Mouse (Mus musculus) heart, embryonic 11.5 days (tissue): ENCODE results near the gene Prps1l1. TPM values are rescaled to one million over a fixed set of nuclear protein-coding genes. Genes with fewer than 3 reads are reported as not detected.

ENCODE experiments used
- ATAC-seq: fragments of 200-750 bp; cut with Nextera tagmentation; replicated peaks from 2 replicates; pipeline ENCODE4 v1.8.0; 2017; ENCODE audit warnings: moderate library complexity; ENCODE audit not compliant: insufficient number of reproducible peaks, low FRiP score, low TSS enrichment
- H3K27ac ChIP-seq: fragments of 300-500 bp; sonication (generic); 2 replicates; pipeline ENCODE4 v1.5.1; 2014; ENCODE audit warnings: mild to moderate bottlenecking, low read depth, low read length
- H3K27me3 ChIP-seq: fragments of 300-500 bp; sonication (generic); 2 replicates; pipeline ENCODE4 v1.6.1; 2014; ENCODE audit warnings: mild to moderate bottlenecking, low read length, mixed read lengths; ENCODE audit not compliant: control insufficient read depth, insufficient read depth
- H3K36me3 ChIP-seq: fragments of 300-500 bp; sonication (generic); 2 replicates; pipeline ENCODE4 v1.6.1; 2014; ENCODE audit warnings: mild to moderate bottlenecking, low read length, moderate library complexity, mixed read lengths; ENCODE audit not compliant: control insufficient read depth, insufficient read depth
- H3K4me1 ChIP-seq: fragments of 300-500 bp; sonication (generic); 2 replicates; pipeline ENCODE4 v1.6.1; 2014; ENCODE audit warnings: low read length; ENCODE audit not compliant: control insufficient read depth, insufficient read depth
- H3K4me2 ChIP-seq: fragments of 300-500 bp; sonication (generic); 2 replicates; pipeline ENCODE4 v1.6.1; 2014; ENCODE audit warnings: mild to moderate bottlenecking, moderate library complexity
- H3K4me3 ChIP-seq: fragments of 300-500 bp; sonication (generic); 2 replicates; pipeline ENCODE4 v1.5.1; 2014; ENCODE audit warnings: low read depth, low read length
- H3K9ac ChIP-seq: fragments of 300-500 bp; sonication (generic); 2 replicates; pipeline ENCODE4 v1.6.1; 2014; ENCODE audit warnings: mild to moderate bottlenecking, low read depth, low read length, moderate library complexity
- H3K9me3 ChIP-seq: fragments of 300-500 bp; sonication (generic); replicated peaks from 2 replicates; pipeline ENCODE4 v1.6.1; 2016; ENCODE audit warnings: low read length; ENCODE audit not compliant: control insufficient read depth
- WGBS: fragments of 180-500 bp; shearing (Covaris S2); extraction: QIAGEN DNeasy Blood & Tissue Kit; methylation state at CpG from one replicate; pipeline ENCODE4 v1.1.7; 2014; ENCODE audit not compliant: insufficient replicate concordance; 5-methylcytosine and 5-hydroxymethylcytosine counted together
- polyA plus RNA-seq: library from polyadenylated mRNA; unstranded; fragments of >200 nt; fragmentation: Nextera tagmentation; extraction: Ambion mirVana; gene quantifications from 2 replicates; pipeline ENCODE4 v1.2.1, GENCODE M21; 2014

Gene Prps1l1
- polyA plus RNA-seq, result not detected in 2 replicates

GRCm38 (mm10) chr12:34984461-34984860 is at the start of gene Prps1l1:
Prps1l1 (plus strand) TSS chr12:34984761.
- Histone ChIP-seq H3K27ac (no peak within 1 kb of the TSS), H3K36me3 (no peaks in the 10 kb centered on the region), H3K4me1 (no peaks in the 10 kb centered on the region), H3K9ac (no peak within 1 kb of the TSS), H3K9me3 (no peaks in the 10 kb centered on the region), H3K4me2 (no peak within 1 kb of the TSS), H3K4me3 (no peak within 1 kb of the TSS), H3K27me3 (no peaks in the 10 kb centered on the region)
- 84% methylated on average over 4 of the region's 4 CpGs for WGBS
- ATAC-seq, result no peak

- WGBS, result 85% methylated on average over 1 of the region's 1 CpGs
- Histone ChIP-seq H3K36me3 (no peaks in the 10 kb centered on the region), H3K4me2 (no peak overlapping the region), H3K27ac (no peak overlapping the region), H3K27me3 (no peaks in the 10 kb centered on the region), H3K4me3 (no peak overlapping the region), H3K9ac (no peak overlapping the region), H3K4me1 (no peaks in the 10 kb centered on the region), H3K9me3 (no peaks in the 10 kb centered on the region; the same call in 1 of the 2 replicates)
- no peak for ATAC-seq
Measured at GRCm38 (mm10) chr12:34937918-34938317, 46.6 kb upstream of the Prps1l1 start.

GRCm38 (mm10) chr12:34949066-34949706 is 35.4 kb upstream of the Prps1l1 start:
- no peaks in the 10 kb centered on the region for H3K36me3 ChIP-seq
- WGBS, result 69% methylated on average over 6 of the region's 6 CpGs

GRCm38 (mm10) chr12:34975991-34976390 is 8.6 kb upstream of the Prps1l1 start:
- no peak for ATAC-seq
- no peak overlapping the region for H3K4me2 ChIP-seq
- H3K4me1 ChIP-seq, result no peaks in the 10 kb centered on the region
- H3K9ac ChIP-seq, result no peak overlapping the region
- 85% methylated on average over 3 of the region's 3 CpGs for WGBS
- no peaks in the 10 kb centered on the region for H3K36me3 ChIP-seq
- no peak overlapping the region for H3K4me3 ChIP-seq
- no peaks in the 10 kb centered on the region for H3K27me3 ChIP-seq
- H3K9me3 ChIP-seq, result no peaks in the 10 kb centered on the region
- no peak overlapping the region for H3K27ac ChIP-seq

More at GRCm38 (mm10) chr12:34949066-34949706, 35.4 kb upstream of the Prps1l1 start:
- H3K9ac ChIP-seq, result no peak overlapping the region
- H3K4me3 ChIP-seq, result no peak overlapping the region
- H3K27ac ChIP-seq, result no peak overlapping the region
- no peak for ATAC-seq
- H3K27me3 ChIP-seq, result no peaks in the 10 kb centered on the region
- no peak overlapping the region for H3K4me2 ChIP-seq
- no peaks in the 10 kb centered on the region for H3K9me3 ChIP-seq
- no peaks in the 10 kb centered on the region for H3K4me1 ChIP-seq

- Histone ChIP-seq H3K4me1 (no peaks in the 10 kb centered on the region), H3K4me2 (no peak overlapping the region), H3K27me3 (no peaks in the 10 kb centered on the region), H3K9ac (no peak overlapping the region), H3K9me3 (no peaks in the 10 kb centered on the region), H3K4me3 (no peak overlapping the region), H3K36me3 (no peaks in the 10 kb centered on the region), H3K27ac (no peak overlapping the region)
- no peak for ATAC-seq
- WGBS, result 82% methylated on average over 5 of the region's 5 CpGs
Measured at GRCm38 (mm10) chr12:34985865-34986264, 1.3 kb downstream of the Prps1l1 start.

GRCm38 (mm10) chr12:34989537-34990200 is 5.1 kb downstream of the Prps1l1 start:
- H3K9ac ChIP-seq, result no peak overlapping the region
- WGBS, result 82% methylated on average over 7 of the region's 7 CpGs
- no peaks in the 10 kb centered on the region for H3K4me1 ChIP-seq
- ATAC-seq, result no peak
- no peak overlapping the region for H3K4me3 ChIP-seq
- H3K27ac ChIP-seq, result no peak overlapping the region
- H3K9me3 ChIP-seq, result no peaks in the 10 kb centered on the region
- H3K4me2 ChIP-seq, result no peak overlapping the region
- no peaks in the 10 kb centered on the region for H3K36me3 ChIP-seq
- H3K27me3 ChIP-seq, result no peaks in the 10 kb centered on the region

- no peaks in the 10 kb centered on the region for H3K36me3 ChIP-seq
- WGBS, result 85% methylated on average over 4 of the region's 4 CpGs
- H3K9ac ChIP-seq, result no peak overlapping the region
- no peak for ATAC-seq
- no peak overlapping the region for H3K4me2 ChIP-seq
- no peak overlapping the region for H3K4me3 ChIP-seq
- H3K9me3 ChIP-seq, result no peaks in the 10 kb centered on the region
- no peak overlapping the region for H3K27ac ChIP-seq
- H3K27me3 ChIP-seq, result no peaks in the 10 kb centered on the region
- no peaks in the 10 kb centered on the region for H3K4me1 ChIP-seq
Measured at GRCm38 (mm10) chr12:34990387-34990786, 5.8 kb downstream of the Prps1l1 start.

GRCm38 (mm10) chr12:34991900-34992299 is 7.3 kb downstream of the Prps1l1 start:
- H3K27me3 ChIP-seq, result no peaks in the 10 kb centered on the region
- no peaks in the 10 kb centered on the region for H3K36me3 ChIP-seq
- H3K4me2 ChIP-seq, result no peak overlapping the region
- 71% methylated on average over 2 of the region's 2 CpGs for WGBS
- no peaks in the 10 kb centered on the region for H3K9me3 ChIP-seq
- no peaks in the 10 kb centered on the region for H3K4me1 ChIP-seq
- ATAC-seq, result no peak
- no peak overlapping the region for H3K4me3 ChIP-seq
- H3K9ac ChIP-seq, result no peak overlapping the region
- H3K27ac ChIP-seq, result no peak overlapping the region
